Mouse (Mus musculus): ENCODE measurements around the gene Pde4dip. TPM values are rescaled to one million over a fixed set of nuclear protein-coding genes. Genes with fewer than 3 reads are reported as not detected.
A peak's percentile ranks its signal among the peaks of the same experiment; 100 is the strongest.

The Pde4dip gene
- polyA plus RNA-seq, 1 experiment from 2014 or later = 28.1 TPM

GRCm38 (mm10) chr3:97901586-97901985 lies 13.1 kb upstream of the Pde4dip start:
- H3K9ac ChIP-seq (replicated peaks; ENCODE audit: low read length) = peak overlapping the region; percentile 94
- no peaks in the 10 kb centered on the region for H3K36me3 ChIP-seq (ENCODE audit: insufficient read depth, low read length)
- peaks cover 19% of the 10 kb centered on the region for H3K4me1 ChIP-seq (ENCODE audit: insufficient read depth, low read length)
- peak overlapping the region; percentile 80 for H3K4me2 ChIP-seq (replicated peaks; ENCODE audit: low read depth, low read length)
- no peak overlapping the region for H3K27ac ChIP-seq (ENCODE audit: low read length)
- ATAC-seq (ENCODE audit: low FRiP score, low TSS enrichment) = no peak
- no peaks in the 10 kb centered on the region for H3K27me3 ChIP-seq (ENCODE audit: insufficient read depth, low read length)
- WGBS = 17% methylated on average over 5 of the region's 5 CpGs
- peak overlapping the region; percentile 92 for H3K4me3 ChIP-seq (ENCODE audit: low read length)
- no peaks in the 10 kb centered on the region for H3K9me3 ChIP-seq (ENCODE audit: low read length)

- Histone ChIP-seq H3K27ac (ENCODE audit: low read length) (0 out of 2 replicates have a peak within 1 kb of the TSS, but pooled peaks have one; percentile 52), H3K4me1 (ENCODE audit: insufficient read depth, low read length) (peaks cover 19% of the 10 kb centered on the region), H3K36me3 (ENCODE audit: insufficient read depth, low read length) (no peaks in the 10 kb centered on the region), H3K27me3 (ENCODE audit: insufficient read depth, low read length) (no peaks in the 10 kb centered on the region), H3K9me3 (ENCODE audit: low read length) (no peaks in the 10 kb centered on the region), H3K4me2 (replicated peaks; ENCODE audit: low read depth, low read length) (peak within 1 kb of the TSS; percentile 80), H3K4me3 (ENCODE audit: low read length) (peak within 1 kb of the TSS; percentile 92), H3K9ac (replicated peaks; ENCODE audit: low read length) (peak within 1 kb of the TSS; percentile 94)
- ATAC-seq (ENCODE audit: low FRiP score, low TSS enrichment) = peak; percentile 89
- 2% methylated on average over 41 of the region's 41 CpGs for WGBS
These were observed 12.3 kb upstream of the Pde4dip start, which contains the start of gene Sec22b for GRCm38 (mm10) chr3:97900516-97901490. TSS of gene Sec22b (plus strand) at chr3:97901190.

GRCm38 (mm10) chr3:97898381-97898780 lies 9.9 kb upstream of the Pde4dip start:
- WGBS = 40% methylated on average over 3 of the region's 3 CpGs
- no peak overlapping the region for H3K4me3 ChIP-seq (ENCODE audit: low read length)
- no peak for ATAC-seq (ENCODE audit: low FRiP score, low TSS enrichment)
- H3K9ac ChIP-seq (replicated peaks; ENCODE audit: low read length) = no peak overlapping the region
- no peaks in the 10 kb centered on the region for H3K36me3 ChIP-seq (ENCODE audit: insufficient read depth, low read length)
- H3K4me1 ChIP-seq (ENCODE audit: insufficient read depth, low read length) = peaks cover 17% of the 10 kb centered on the region
- no peak overlapping the region for H3K4me2 ChIP-seq (replicated peaks; ENCODE audit: low read depth, low read length)
- H3K27ac ChIP-seq (ENCODE audit: low read length) = no peak overlapping the region
- no peaks in the 10 kb centered on the region for H3K9me3 ChIP-seq (ENCODE audit: low read length)
- H3K27me3 ChIP-seq (ENCODE audit: insufficient read depth, low read length) = no peaks in the 10 kb centered on the region

GRCm38 (mm10) chr3:97894695-97895094 lies 6.2 kb upstream of the Pde4dip start:
- no peaks in the 10 kb centered on the region for H3K4me1 ChIP-seq (ENCODE audit: insufficient read depth, low read length)
- ATAC-seq (ENCODE audit: low FRiP score, low TSS enrichment) = no peak
- 51% methylated on average over 6 of the region's 6 CpGs for WGBS
- no peak overlapping the region for H3K9ac ChIP-seq (replicated peaks; ENCODE audit: low read length)
- no peaks in the 10 kb centered on the region for H3K9me3 ChIP-seq (ENCODE audit: low read length)
- H3K4me3 ChIP-seq (ENCODE audit: low read length) = no peak overlapping the region
- H3K27ac ChIP-seq (ENCODE audit: low read length) = no peak overlapping the region
- H3K4me2 ChIP-seq (replicated peaks; ENCODE audit: low read depth, low read length) = no peak overlapping the region
- no peaks in the 10 kb centered on the region for H3K36me3 ChIP-seq (ENCODE audit: insufficient read depth, low read length)
- peaks cover 24% of the 10 kb centered on the region for H3K27me3 ChIP-seq (ENCODE audit: insufficient read depth, low read length)

- 77% methylated on average over 6 of the region's 6 CpGs for WGBS
These were observed 1.7 kb upstream of the Pde4dip start for GRCm38 (mm10) chr3:97890205-97890604.

GRCm38 (mm10) chr3:97887785-97888167 lies 731 bp downstream of the Pde4dip start:
- WGBS = 67% methylated on average over 5 of the region's 5 CpGs
- no peak overlapping the region for H3K9ac ChIP-seq (replicated peaks; ENCODE audit: low read length)
- no peak for ATAC-seq (ENCODE audit: low FRiP score, low TSS enrichment)
- no peak overlapping the region for H3K4me3 ChIP-seq (ENCODE audit: low read length)
- H3K9me3 ChIP-seq (ENCODE audit: low read length) = no peaks in the 10 kb centered on the region
- peaks cover 44% of the 10 kb centered on the region for H3K27me3 ChIP-seq (ENCODE audit: insufficient read depth, low read length)
- no peak overlapping the region for H3K4me2 ChIP-seq (replicated peaks; ENCODE audit: low read depth, low read length)
- H3K27ac ChIP-seq (ENCODE audit: low read length) = no peak overlapping the region
- H3K4me1 ChIP-seq (ENCODE audit: insufficient read depth, low read length) = peaks cover 9% of the 10 kb centered on the region
- H3K36me3 ChIP-seq (ENCODE audit: insufficient read depth, low read length) = no peaks in the 10 kb centered on the region

More at GRCm38 (mm10) chr3:97890205-97890604, 1.7 kb upstream of the Pde4dip start:
- H3K9me3 ChIP-seq (ENCODE audit: low read length) = no peaks in the 10 kb centered on the region
- no peak overlapping the region for H3K4me2 ChIP-seq (replicated peaks; ENCODE audit: low read depth, low read length)
- H3K27ac ChIP-seq (ENCODE audit: low read length) = no peak overlapping the region
- H3K36me3 ChIP-seq (ENCODE audit: insufficient read depth, low read length) = no peaks in the 10 kb centered on the region
- no peak overlapping the region for H3K9ac ChIP-seq (replicated peaks; ENCODE audit: low read length)
- peaks cover 44% of the 10 kb centered on the region for H3K27me3 ChIP-seq (ENCODE audit: insufficient read depth, low read length)
- peaks cover 9% of the 10 kb centered on the region for H3K4me1 ChIP-seq (ENCODE audit: insufficient read depth, low read length)
- no peak for ATAC-seq (ENCODE audit: low FRiP score, low TSS enrichment)
- H3K4me3 ChIP-seq (ENCODE audit: low read length) = no peak overlapping the region

GRCm38 (mm10) chr3:97881576-97881975 lies 6.9 kb downstream of the Pde4dip start:
- H3K9me3 ChIP-seq (ENCODE audit: low read length) = no peaks in the 10 kb centered on the region
- no peak overlapping the region for H3K4me3 ChIP-seq (ENCODE audit: low read length)
- H3K27me3 ChIP-seq (ENCODE audit: insufficient read depth, low read length) = no peaks in the 10 kb centered on the region; the same call in 1 of the 2 replicates
- no peak for ATAC-seq (ENCODE audit: low FRiP score, low TSS enrichment)
- no peaks in the 10 kb centered on the region for H3K36me3 ChIP-seq (ENCODE audit: insufficient read depth, low read length)
- no peak overlapping the region for H3K9ac ChIP-seq (replicated peaks; ENCODE audit: low read length)
- WGBS = 94% methylated on average over 5 of the region's 5 CpGs
- H3K27ac ChIP-seq (ENCODE audit: low read length) = no peak overlapping the region
- no peak overlapping the region for H3K4me2 ChIP-seq (replicated peaks; ENCODE audit: low read depth, low read length)
- H3K4me1 ChIP-seq (ENCODE audit: insufficient read depth, low read length) = no peaks in the 10 kb centered on the region

- no peak overlapping the region for H3K4me2 ChIP-seq (replicated peaks; ENCODE audit: low read depth, low read length)
- no peak for ATAC-seq (ENCODE audit: low FRiP score, low TSS enrichment)
- no peaks in the 10 kb centered on the region for H3K9me3 ChIP-seq (ENCODE audit: low read length)
- H3K4me3 ChIP-seq (ENCODE audit: low read length) = no peak overlapping the region
- H3K27ac ChIP-seq (ENCODE audit: low read length) = no peak overlapping the region
- no peaks in the 10 kb centered on the region for H3K36me3 ChIP-seq (ENCODE audit: insufficient read depth, low read length)
- 16% methylated on average over 5 of the region's 5 CpGs for WGBS
- no peaks in the 10 kb centered on the region; the same call in 1 of the 2 replicates for H3K27me3 ChIP-seq (ENCODE audit: insufficient read depth, low read length)
- no peaks in the 10 kb centered on the region for H3K4me1 ChIP-seq (ENCODE audit: insufficient read depth, low read length)
- H3K9ac ChIP-seq (replicated peaks; ENCODE audit: low read length) = no peak overlapping the region
These were observed 9.3 kb downstream of the Pde4dip start for GRCm38 (mm10) chr3:97879222-97879621.

GRCm38 (mm10) chr3:97876259-97876658 lies 12.2 kb downstream of the Pde4dip start:
- Histone ChIP-seq H3K4me1 (ENCODE audit: insufficient read depth, low read length) (no peaks in the 10 kb centered on the region), H3K4me3 (ENCODE audit: low read length) (no peak overlapping the region), H3K36me3 (ENCODE audit: insufficient read depth, low read length) (no peaks in the 10 kb centered on the region), H3K4me2 (replicated peaks; ENCODE audit: low read depth, low read length) (no peak overlapping the region), H3K9me3 (ENCODE audit: low read length) (no peaks in the 10 kb centered on the region), H3K27ac (ENCODE audit: low read length) (no peak overlapping the region), H3K27me3 (ENCODE audit: insufficient read depth, low read length) (no peaks in the 10 kb centered on the region; the same call in 1 of the 2 replicates), H3K9ac (replicated peaks; ENCODE audit: low read length) (no peak overlapping the region)
- WGBS = 31% methylated on average over 8 of the region's 8 CpGs
- no peak for ATAC-seq (ENCODE audit: low FRiP score, low TSS enrichment)

GRCm38 (mm10) chr3:97874777-97875176 lies 13.7 kb downstream of the Pde4dip start:
- no peaks in the 10 kb centered on the region; the same call in none of the 2 replicates for H3K27me3 ChIP-seq (ENCODE audit: insufficient read depth, low read length)
- 37% methylated on average over 5 of the region's 5 CpGs for WGBS
- no peak overlapping the region for H3K4me2 ChIP-seq (replicated peaks; ENCODE audit: low read depth, low read length)
- H3K9me3 ChIP-seq (ENCODE audit: low read length) = no peaks in the 10 kb centered on the region
- H3K4me3 ChIP-seq (ENCODE audit: low read length) = no peak overlapping the region
- no peak for ATAC-seq (ENCODE audit: low FRiP score, low TSS enrichment)
- no peaks in the 10 kb centered on the region for H3K36me3 ChIP-seq (ENCODE audit: insufficient read depth, low read length)
- H3K9ac ChIP-seq (replicated peaks; ENCODE audit: low read length) = no peak overlapping the region
- H3K4me1 ChIP-seq (ENCODE audit: insufficient read depth, low read length) = no peaks in the 10 kb centered on the region
- no peak overlapping the region for H3K27ac ChIP-seq (ENCODE audit: low read length)
